Mouse (Mus musculus) spleen, adult 12 weeks (tissue): Measurements from ENCODE around the gene Ola1.

Source experiments
- DNase-seq: peaks from one replicate; pipeline ENCODE4 v3.0.0; 2022; ENCODE audit warnings: low spot score

Gene Ola1

DNA sequence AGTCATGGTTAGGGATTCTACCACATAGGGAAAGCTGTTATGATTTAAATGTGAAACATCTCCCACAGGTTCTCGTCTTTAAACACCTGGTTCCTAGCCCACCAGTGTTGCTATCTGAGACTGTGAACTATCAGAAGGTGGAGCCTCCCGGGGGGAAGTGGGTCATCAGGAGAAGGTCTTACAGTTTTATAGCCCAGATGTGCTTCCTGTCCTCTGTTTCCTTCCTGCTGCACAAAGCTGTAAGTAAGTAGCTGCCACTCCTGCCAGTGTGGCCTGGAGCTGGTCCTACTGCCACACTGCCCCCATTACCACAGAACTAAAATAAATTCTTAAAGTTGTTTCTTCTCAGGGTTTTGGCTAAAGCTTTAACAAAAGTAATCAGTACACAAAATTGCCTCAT is 72.6 kb downstream of the Ola1 start:
- no peak for DNase-seq

DNA sequence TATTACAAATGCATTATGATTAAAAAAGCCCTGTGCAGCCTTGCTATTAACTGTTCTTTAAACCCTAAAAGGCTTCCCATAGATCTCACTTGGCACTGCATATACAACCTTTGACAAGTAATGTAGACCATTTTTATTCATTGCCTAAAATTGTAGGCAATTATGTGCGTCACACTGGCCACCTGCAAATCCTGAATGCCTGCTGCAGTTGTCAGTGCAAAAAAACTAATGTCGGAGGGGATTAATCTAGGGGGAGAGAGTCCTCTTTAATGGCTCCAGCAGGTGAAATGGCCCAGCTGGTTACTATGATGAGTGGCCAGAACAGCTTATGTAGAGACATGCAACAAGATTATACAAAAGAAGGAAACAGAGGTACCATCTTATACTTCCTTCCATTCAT is 75.0 kb downstream of the Ola1 start:
- no peak for DNase-seq

DNA sequence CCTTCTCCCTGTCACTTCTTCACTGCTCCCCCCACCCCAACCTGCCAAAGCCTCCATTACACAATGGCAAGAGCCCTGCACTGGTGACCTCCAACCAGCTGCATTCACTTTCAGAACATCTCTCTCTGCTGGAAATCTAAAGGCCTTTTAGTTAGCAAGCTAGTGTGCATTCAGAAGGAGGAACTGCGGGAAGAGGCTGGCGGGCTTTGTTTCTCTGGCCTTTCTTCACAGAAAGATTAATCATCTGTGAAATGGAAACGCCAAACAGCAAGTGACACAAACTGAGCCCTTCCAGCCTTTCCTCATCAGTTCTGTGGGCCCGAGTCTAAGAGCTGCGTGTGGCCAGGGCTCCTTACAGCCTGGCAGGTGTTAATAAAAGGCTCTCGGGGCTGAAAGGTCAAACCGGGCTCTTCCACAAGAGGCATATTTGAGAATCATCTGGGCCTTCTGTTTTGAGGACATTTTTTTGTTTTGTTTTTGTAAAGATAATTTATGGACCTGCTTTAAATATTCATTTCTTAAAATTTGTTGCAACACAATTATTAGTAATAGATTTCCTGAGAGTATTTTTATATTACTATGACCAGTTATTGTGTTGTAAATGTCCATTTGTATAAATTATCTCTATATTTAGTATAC is 75.8 kb downstream of the Ola1 start:
- DNase-seq: no peak

DNA sequence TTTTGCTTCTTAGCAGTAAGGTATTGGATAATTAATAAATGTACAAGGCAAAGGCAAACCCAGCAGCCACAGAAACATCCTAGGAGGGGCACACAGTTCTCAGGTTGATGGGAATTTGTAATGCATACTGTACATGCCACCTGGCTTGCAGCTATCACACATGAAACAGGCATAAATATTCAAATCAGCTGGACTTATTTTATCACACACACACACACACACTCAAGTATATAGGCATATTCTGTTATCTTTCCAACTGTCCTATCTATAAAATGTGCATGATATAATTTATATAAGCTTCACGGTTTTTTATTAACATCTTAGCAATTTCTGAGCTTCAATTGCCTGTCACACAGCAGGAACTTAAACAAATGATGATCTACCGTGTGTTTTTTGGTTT is 85.8 kb downstream of the Ola1 start:
- DNase-seq: no peak

DNA sequence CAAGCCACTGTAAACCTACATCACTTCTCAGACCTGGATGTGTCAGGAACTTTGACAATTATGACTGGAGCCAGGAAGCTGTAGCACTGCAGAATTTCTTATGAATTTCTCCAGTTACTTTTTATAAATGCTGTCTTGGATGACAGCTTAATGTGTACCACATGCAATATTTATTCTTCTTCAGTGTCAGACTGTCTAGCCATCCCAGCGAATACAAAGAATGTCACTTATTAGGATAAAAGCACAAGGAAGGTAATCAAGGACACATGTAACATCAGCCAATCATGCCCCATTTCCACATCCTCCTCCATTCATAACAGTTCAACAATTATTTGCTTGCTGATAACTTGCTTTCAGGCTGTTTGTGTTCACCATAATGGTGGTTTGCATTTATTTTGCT is 91.0 kb downstream of the Ola1 start:
- no peak for DNase-seq

DNA sequence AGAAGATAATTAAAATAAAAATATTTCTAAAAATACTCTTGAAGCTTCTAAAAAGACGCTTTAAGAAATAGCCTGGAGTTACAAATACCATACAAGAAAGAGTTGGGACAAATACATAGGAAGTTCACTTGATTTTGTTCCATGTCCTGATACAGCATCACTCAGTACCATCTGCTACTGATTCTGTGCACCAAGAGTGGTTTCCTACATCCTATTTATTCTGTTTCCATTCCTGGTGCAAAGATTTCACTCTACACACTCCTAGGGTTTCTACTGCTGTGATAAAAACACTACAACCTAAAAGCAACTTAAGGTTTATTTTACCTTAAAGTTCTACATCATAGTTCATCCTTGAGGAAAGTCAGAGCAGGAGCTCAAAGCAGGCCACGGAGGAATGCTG is 99.9 kb downstream of the Ola1 start:
- no peak for DNase-seq

DNA sequence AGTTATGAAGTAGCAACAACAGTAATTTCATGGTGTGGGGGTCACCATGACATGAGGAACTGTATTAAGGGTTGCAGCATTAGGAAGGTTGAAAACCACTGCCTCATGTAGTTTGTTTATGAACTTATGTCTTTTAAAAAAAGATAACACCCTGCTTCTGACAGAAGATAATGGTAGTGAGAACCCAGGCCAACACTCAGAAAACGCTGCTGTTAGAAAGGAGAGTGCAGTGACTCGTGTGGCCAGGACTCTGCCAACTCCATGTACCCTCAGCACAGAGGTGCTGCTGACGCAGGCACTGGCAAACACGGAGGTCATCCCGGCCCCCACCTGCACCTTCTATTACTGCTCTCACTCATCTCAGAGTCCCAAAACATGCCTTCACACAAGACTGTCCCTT is 111.6 kb downstream of the Ola1 start:
- no peak for DNase-seq

DNA sequence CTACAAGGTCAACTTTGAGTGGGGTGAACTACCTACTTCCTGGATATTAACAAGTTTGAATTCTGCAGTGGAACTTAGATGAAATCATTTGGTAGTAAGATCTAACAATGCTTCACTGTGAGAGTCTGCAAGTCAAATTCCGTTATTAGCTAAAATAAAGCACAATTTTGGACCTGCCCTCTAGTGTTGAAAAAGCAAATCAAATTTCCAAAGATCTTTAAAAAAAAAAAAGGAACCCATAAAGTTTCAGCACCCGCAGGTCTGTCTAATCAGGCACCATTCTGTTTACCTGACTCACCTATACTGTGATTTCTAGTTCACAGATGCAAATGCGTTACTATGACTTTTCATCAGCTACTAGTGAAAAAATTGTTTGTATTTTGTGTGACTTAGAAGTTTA is 122.2 kb downstream of the Ola1 start:
- no peak for DNase-seq

DNA sequence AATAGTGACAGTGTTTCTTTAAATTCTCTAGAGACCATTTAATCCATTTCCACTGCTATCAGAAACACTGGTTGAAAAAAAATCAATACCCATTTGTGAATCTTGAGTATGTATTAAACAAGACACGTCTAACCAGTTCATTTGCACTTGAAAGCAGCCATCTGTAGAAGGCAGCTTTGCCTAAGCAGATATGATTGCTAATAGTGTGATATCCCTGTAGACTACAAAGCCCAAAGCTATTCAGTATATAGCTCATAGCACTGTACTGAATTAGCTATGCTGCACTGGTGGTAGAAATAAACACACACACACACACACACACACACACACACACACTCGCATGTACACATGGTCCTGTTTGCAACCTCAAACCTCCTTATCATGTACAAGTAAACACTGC is 123.4 kb downstream of the Ola1 start:
- no peak for DNase-seq

DNA sequence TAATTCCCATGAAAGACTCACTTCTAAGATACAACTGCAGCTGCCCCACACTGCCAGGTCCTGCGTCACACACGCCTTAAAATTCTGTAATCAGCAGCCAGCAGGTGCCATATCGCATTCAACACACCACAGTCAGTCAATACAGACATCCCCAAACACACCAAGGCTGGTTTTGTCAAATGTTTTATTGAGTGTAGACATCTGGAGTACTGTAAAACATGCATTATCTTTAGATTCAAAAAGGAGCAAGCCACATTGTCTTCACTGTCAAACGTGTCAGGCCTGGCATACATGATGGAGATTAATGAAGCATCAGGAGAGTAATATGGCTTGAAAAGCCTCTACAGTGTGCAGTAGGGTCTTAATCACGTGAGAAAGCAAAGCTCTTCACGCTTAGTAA is 125.7 kb downstream of the Ola1 start:
- DNase-seq: peak; percentile 86

DNA sequence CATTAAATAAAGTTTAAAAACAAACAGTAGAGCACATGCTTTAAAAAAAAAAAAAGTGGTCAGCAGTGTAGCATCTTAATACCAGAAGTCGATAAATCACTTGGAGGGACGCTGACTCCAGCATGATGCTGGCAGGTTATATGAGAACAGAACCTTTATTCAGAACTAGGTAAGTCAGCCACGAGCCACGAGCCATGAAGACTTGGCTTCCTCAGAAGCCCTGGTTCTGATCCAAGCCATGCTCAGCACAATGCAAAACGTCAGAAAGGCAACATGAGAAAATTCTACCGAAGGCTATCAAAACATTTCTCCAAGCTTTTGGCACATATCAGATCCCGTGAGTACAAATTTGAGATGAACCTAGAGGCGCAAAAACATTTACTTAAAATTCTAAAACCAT is 127.4 kb downstream of the Ola1 start:
- DNase-seq: no peak

DNA sequence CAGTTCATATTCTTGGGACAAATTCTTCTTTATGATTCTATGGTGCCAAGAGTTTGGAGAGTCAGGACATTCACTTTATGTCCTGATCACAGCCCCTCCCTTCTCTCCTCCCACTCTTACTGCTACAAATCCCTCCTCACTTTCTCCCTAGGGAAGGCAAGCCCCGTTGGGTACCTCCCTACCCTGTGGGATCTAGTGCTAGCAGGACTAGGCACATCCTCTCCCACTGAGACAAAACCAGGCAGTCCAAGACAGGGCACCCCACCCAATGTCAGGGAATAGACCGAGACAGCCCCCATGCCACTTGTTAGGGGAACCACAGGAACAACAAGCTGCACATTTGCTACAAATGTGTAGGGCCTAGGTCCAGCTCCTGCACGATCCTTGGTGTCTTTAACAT is 131.1 kb downstream of the Ola1 start:
- DNase-seq: no peak

DNA sequence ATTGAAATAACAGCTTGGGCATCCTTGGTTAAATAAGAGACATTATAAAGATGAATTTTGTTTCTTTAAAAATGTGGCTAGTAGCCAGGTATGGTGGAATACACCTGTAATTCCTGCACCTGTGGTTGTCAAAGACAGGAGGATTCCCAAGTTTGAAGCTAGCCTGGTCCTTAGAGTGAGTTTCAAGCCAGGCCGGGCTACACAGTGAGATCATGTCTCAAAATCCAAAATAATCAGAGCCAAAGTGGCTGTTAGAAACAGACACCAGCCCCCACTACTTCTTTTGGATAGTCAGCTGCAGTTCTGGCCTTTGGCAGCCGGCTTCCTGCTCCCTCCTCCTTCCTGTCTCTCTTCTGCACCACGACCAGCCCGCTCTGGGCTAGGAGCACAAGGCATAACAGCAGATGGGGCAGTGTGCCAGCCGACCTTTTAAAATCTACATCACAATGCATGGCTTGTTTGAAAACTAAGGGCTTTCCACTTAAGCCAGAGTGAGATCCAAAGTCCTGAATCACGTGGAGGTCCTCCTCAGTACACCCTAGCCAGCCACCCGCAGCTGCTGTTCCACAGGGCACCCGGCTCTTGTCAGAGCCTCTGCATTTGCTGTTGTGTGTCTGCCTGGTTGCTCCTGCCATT is 132.9 kb downstream of the Ola1 start:
- DNase-seq: no peak

DNA sequence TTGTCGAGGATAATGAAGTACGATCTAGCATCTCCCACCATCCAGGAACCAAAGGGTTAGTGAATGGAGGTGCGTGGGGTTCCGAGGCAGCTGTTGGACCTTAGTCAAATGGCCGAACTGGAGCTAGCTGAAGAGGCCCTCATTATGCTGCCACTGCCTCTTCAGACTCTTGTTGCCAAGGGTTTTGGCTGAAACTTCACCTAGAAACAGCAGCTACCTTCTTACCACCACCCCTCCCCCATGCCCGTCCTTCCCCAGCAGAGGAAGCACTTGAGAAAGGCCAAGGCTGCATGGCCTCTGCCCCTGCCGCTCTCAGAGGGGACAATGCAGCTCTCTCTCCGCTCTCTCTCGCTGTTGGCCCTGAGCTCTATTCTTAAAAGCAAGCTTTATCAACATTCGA is 136.2 kb downstream of the Ola1 start:
- DNase-seq: no peak

DNA sequence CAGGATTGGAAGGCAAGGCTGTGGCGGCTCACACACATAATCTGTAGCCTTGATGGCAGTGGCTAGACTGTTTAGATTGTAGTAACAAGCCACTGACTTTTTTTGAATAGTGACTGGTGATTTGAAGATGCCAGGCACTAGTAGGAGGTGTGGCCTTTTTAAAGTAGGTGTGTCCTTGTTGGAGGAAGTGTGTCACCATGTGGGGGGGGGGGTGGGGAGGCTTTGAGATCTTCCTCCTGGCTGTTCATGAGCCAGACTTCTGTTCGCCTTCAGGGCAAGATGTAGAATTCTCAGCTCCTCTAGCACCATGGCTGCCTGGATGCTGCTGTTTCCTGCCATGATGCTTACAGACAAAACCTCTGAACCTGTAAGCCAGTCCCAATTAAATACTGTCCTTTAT is 136.9 kb downstream of the Ola1 start:
- no peak for DNase-seq

DNA sequence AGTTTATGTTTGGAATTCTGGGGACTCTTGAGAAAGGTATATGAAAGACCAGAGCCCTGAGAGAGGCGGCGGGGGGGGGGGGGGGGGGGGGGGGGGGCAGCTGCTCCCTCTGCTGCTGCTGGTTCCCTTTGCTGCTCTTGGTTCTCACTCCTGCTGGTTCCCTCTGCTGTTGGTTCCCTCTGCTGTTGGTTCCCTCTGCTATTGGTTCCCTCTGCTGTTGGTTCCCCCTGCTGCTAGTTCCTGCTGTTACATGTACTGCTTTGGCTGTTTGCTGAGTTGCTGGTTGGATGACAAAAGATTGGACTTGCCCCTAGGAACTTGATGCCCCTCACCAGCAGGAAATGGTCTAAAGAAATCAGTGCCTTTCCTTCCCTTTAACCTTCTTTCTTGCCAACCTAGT is 138.6 kb downstream of the Ola1 start:
- DNase-seq: no peak

DNA sequence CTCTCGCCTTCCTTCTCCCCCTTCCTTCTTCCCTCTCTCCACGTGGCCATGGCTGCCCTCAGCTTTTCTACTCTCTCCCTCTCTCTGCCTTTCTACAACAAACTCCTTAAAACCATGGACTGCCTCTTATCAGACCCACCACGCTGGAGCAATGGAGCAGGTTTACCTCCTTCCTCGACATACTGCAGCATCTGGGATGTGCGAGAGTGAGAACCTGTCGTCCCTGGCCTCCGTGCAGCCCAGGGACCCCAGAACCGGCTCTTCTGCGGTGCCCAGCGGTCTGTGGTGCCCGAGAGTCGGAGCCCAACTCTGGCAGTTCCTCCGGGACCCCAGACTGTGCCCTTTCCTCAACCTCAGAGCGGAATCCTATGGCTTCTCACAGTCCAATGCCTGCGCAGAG is 139.4 kb downstream of the Ola1 start:
- no peak for DNase-seq

DNA sequence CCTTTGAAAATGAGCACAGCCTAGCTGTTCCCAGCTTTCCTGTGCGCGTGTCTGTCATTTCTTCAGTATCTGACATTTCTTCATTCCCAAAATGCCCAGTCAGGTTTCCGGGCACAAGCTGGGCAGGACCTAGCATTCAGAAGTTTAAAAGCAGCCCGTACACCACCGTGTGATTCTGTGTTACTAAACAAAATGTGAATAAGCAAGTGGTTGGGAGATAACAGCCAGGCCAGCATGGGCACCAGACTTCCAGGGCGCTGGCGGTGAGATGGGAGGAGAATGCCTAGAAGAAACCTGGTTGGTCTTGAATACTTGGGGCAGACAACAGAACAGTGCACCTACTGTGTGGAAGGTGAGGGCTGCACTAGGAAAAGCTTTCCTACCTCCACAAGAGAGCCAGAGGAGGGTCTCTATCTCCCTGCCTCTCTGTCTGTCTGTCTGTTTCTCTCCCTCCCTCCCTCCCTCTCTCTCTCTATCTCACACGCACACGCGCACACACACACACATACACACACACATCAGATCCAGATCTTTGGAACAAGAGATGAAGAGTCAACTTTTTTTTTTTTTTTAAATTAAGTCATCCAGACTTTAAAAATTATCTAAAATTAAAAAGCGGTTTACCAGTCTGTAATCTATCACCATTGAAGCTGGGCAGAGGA is 144.8 kb downstream of the Ola1 start:
- no peak for DNase-seq

DNA sequence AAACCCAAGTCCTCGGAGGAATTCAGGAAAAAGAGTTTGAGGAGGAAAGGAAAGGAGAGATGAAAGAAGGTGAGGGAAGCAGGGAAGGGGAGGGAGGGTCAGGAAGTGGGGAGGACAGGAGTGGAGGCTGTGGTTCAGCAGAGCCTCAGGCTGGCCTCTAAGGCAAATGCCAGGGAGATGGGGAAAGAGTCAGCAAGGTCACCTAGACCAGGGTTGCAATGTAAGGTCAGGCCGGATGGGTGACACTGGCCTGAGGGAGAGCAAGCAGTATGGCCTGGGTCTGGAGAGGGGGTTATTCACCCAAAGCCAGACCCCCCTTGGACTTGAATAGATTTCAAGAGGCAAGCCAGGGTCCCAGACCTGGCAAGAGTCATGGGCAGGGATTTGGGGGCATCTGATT is 147.5 kb downstream of the Ola1 start:
- DNase-seq: no peak

DNA sequence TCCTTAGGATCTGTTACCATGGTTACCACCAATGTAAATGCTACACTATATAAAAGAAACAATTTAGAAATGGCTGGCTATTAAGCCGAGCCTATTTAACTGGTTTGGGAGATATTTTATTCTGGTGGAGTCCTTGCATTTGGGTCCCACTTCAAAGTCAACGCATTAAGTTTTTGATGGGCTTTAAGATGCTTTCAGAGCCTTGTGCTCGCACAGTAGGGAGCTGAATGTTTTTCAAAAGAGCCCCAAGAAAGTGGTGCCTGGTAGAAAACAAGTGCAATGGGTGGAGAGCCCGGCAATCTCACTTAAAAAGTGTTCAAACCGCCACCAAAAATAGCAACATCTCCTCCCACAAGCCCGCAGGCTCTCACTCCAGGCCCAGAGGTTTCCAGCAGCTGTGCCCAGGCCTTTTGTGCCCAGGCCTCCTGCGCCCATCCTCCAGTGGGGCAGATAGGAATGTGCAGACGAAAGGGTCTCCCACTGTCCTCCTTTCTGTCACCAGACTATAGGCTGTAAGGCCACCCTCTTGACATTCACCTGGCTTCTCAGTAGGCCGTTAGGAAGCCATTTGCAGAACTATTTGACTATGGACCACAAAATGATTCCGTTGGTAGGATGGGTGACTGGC is 148.2 kb downstream of the Ola1 start:
- no peak for DNase-seq

DNA sequence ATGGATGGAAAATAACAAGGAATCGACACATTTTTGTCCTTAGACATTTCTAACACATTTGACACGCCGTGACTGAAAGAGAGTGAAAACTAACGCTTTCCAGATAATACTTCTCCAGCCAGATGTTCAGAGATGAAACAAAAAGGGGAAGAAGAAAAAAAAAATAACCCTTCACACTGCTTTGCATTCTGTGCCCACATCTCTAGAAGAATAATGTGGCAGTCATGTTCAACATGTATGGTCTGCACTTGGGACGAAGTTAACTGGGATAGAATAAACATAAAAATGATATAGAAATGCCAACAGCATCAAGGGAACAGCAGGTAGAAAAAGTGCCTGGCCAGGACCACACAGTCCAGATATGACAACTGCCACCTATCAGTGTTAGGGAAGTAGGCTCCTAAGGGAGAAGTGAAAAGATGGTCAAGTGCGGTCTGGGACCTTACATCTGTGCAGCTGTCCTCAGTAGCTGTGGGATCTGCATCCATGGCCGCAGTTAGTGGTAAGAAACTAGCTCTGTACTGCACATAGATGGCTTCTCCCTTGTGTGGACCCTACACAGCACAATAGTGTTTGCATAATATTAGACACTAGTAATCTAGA is 149.4 kb downstream of the Ola1 start:
- DNase-seq: no peak

DNA sequence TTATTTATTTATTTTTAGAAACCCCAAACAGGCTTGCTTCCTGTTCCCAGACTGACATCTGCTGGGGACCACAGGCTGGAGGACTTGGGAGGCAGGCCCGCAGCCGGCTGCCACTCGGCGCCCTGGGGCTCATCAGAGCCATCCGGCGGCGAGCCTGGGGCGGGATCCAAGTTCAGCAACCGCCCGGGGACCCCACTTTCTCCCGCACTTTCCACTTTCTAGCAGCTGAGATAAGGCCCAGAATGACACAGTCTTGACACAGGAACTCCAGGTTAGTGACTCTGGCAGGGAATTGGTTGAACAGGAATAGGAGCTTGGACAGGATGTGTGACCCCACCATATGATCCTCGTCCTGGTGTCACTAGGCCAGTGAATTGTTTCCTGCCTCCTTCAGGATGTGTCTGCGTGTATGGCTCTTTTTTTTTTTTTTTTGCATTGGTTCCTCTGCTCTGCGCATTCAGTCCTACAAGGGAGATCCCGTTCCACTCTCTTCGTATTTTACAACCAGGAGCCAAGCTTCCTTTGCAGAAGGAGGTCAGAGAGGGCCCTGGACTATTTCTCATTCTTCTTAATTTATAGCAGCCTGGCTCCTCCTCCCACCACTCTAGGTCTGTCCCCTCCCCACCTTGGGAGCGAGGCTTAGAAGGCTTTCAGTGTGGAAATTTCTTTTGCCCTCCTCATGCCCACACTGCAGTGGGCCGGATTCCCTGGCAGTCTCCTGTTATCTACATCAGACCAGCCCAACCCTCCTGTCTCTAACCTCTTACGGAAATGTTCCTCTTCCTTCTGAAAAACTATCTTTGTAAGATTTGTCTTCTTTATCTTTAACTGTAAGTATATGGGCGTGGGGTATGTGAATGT is 152.2 kb downstream of the Ola1 start:
- DNase-seq: no peak
